Comparison of ENCODE assay signal across 23 mouse cellular contexts in the genomic region with DNA sequence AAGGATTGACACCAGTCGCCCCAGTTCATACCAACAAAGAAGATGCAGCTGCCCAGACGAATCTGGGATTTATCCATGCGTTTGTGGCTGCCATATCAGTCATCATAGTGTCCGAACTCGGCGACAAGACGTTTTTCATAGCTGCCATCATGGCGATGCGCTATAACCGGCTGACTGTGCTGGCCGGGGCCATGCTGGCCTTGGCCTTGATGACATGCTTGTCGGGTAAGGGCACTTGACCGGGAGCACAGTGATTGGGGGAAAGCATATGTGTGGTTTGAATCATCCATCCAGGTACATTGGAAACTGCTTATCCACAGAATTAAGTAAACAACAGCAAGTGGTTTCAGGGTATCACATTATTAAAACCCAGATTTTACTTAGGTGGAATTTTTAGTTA.
"Had no signal": no experiment of that assay in that cellular context is flagged by ENCODE, and none has a peak within 500 bp of the region (broad histone marks: within the 10 kb centered on the region; RNA-seq: fewer than 3 reads in every experiment).

No protein-coding gene starts in this region.

- H3K4me1 ChIP-seq: hindbrain, embryonic 12.5 days; intestine, embryonic 15.5 days; limb, embryonic 10.5 days; limb, embryonic 12.5 days had no signal

- DNase-seq: gastrocnemius, adult 2 months; gastrocnemius, postnatal 10 days; gastrocnemius, postnatal 25 days; heart, adult 18-20 months; heart, postnatal 10 days; heart, postnatal 36 days; kidney, adult 18-20 months; kidney, adult 8-10 months; kidney, postnatal 10 days; kidney, postnatal 25 days; kidney, postnatal 4 days; liver; liver, embryonic 13.5 days had no signal

- H3K27ac ChIP-seq: gastrocnemius, adult 2 months; heart, embryonic 10.5 days; hindbrain, embryonic 12.5 days; hindbrain, embryonic 14.5 days; intestine, embryonic 15.5 days; layer of hippocampus, adult 2 months; left cerebral cortex, adult 2 months; limb, embryonic 10.5 days; limb, embryonic 12.5 days; liver, embryonic 13.5 days; liver, embryonic 15.5 days had no signal

- H3K27me3 ChIP-seq: heart, embryonic 12.5 days; hindbrain, embryonic 12.5 days; intestine, embryonic 15.5 days; limb, embryonic 12.5 days; liver, embryonic 13.5 days; liver, embryonic 15.5 days had no signal

- H3K9me3 ChIP-seq: heart, embryonic 10.5 days; heart, embryonic 12.5 days; hindbrain, embryonic 12.5 days; intestine, embryonic 15.5 days; limb, embryonic 10.5 days; limb, embryonic 12.5 days; liver, embryonic 13.5 days; liver, embryonic 15.5 days had no signal

- H3K4me3 ChIP-seq: gastrocnemius, adult 2 months; heart, embryonic 10.5 days; heart, embryonic 12.5 days; hindbrain, embryonic 12.5 days; intestine, embryonic 15.5 days; layer of hippocampus, adult 2 months; left cerebral cortex, adult 2 months; limb, embryonic 10.5 days; limb, embryonic 12.5 days; liver, embryonic 13.5 days; liver, embryonic 15.5 days had no signal
